Mouse (Mus musculus) heart, adult 8-10 months (tissue): ENCODE results near the gene Tmbim7. TPM values are rescaled to one million over a fixed set of nuclear protein-coding genes. Genes with fewer than 3 reads are reported as not detected.
"Not testable (repeated sequence)": the region's sequence is repeated elsewhere in the genome, so short reads cannot be mapped to it uniquely, and the experiment has no call there.

Experiments used
- DNase-seq: peaks from one replicate; pipeline ENCODE4 v3.0.0; 2022; ENCODE audit warnings: low spot score
- total RNA-seq, 4 experiments: library from RNA; stranded (reverse); gene quantifications; 2 replicates each; pipeline ENCODE4 v1.2.4; 2022

The Tmbim7 gene
- not detected for total RNA-seq

GRCm38 (mm10) chr5:3650881-3651280 is at the start of gene Tmbim7:
Gene Tmbim7 (plus strand): TSS chr5:3651181.
- DNase-seq: no peak

- no peak for DNase-seq
Measured at GRCm38 (mm10) chr5:3607114-3607513, 43.9 kb upstream of the Tmbim7 start.

- no peak for DNase-seq
Measured at GRCm38 (mm10) chr5:3609241-3609640, 41.7 kb upstream of the Tmbim7 start.

GRCm38 (mm10) chr5:3611835-3612234 is 39.1 kb upstream of the Tmbim7 start:
- not testable (repeated sequence) for DNase-seq

GRCm38 (mm10) chr5:3620486-3620885 is 30.5 kb upstream of the Tmbim7 start:
- DNase-seq: no peak

DNA sequence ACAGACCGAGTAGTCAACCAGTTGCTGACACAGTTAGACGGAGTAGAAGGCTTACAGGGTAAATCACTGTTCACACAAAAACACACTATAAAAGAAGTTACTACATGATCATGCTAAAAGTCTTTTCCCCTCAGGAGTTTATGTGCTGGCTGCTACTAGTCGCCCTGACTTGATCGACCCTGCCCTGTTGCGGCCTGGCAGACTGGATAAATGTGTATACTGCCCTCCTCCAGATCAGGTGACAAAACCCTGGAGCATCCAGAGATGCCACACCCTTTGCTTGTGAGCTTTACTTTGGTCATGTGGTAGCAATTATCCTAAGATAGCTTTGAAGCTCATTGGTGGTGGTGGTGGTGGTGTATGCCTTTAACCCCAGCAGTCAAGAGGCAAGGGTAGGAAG is 20.9 kb upstream of the Tmbim7 start:
- no peak for DNase-seq

- no peak for DNase-seq
Measured at GRCm38 (mm10) chr5:3631512-3632271, 19.3 kb upstream of the Tmbim7 start.

DNA sequence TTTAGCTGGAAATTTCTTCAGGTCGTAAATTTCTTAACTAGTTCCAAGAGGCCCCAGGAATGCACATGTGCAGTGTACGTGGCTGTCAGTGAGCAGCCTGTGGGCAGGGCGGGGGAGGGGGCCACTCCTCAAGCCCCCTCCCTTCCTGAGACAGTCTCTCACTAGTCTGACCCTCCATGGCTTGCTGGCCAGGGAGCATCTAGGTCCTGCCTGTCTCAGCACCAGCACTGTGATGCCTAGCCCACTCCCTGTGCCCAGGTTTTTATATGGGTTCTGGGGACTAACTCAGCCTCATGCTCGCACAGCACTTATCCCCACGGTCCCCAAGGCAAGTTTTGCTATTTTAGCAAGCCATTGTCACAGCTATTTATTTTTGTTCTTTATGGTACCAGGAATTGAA is 18.7 kb upstream of the Tmbim7 start:
- no peak for DNase-seq

DNA sequence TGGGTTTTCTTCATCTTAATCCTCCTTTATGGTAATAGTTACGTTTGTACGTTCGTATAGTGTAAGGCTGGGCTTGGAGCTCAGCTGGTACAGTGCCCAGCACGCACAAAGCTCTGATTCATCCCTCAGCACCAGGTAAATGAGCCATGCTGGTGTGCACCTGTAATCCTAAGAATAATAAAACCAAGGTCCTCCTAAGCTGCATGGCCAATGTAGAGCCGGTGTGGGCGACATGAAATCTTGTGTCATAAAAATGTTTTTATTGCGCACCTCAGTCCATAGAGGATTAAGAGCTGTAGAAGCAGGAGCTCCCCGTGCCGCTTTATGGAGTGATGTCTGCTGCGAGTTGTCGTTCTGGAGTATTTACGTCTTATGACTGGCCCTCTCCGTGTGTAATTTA is 17.7 kb upstream of the Tmbim7 start:
- DNase-seq: no peak

DNA sequence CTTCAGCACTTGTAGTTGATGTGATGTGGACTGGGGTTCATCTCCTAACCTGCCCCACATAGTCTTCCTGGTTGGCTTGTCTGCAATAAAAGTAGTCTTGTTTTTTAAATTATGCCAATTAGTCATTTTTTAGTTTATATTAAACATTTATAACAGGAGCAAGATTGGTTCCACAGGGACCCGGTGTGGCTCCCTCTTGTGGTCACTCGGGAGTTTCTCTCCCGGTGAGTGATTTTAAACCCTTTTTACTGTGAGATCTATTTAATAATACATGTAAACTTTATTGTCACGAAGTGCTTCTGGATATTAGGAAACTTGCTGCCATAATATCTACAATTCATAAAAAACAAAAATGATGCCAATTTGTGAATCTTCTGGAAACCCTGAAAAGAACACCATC is 17.0 kb upstream of the Tmbim7 start:
- DNase-seq: no peak

DNA sequence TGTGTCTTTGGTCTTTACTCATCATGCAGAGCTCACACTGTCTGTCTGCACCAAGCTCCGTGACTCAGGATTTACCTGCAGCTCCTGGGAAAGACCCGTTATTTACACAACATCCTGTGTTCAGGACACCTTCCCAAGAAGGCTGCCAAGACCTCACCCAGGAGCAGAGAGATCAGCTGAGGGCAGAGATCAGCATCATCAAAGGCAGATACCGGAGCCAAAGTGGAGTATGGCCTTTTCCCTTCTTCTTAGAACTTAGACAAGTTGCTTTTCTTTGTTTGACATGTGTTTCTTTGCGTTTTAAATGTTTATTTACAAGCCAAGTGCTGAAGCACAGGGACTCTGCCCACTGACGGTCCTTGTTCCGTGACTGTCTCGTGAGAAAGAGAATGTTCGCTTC is 15.7 kb upstream of the Tmbim7 start:
- DNase-seq: no peak

GRCm38 (mm10) chr5:3644621-3645020 is 6.4 kb upstream of the Tmbim7 start:
- no peak for DNase-seq

- no peak for DNase-seq
Measured at GRCm38 (mm10) chr5:3645326-3645725, 5.7 kb upstream of the Tmbim7 start.

GRCm38 (mm10) chr5:3646539-3646938 is 4.4 kb upstream of the Tmbim7 start:
- peak; percentile 6 for DNase-seq

DNA sequence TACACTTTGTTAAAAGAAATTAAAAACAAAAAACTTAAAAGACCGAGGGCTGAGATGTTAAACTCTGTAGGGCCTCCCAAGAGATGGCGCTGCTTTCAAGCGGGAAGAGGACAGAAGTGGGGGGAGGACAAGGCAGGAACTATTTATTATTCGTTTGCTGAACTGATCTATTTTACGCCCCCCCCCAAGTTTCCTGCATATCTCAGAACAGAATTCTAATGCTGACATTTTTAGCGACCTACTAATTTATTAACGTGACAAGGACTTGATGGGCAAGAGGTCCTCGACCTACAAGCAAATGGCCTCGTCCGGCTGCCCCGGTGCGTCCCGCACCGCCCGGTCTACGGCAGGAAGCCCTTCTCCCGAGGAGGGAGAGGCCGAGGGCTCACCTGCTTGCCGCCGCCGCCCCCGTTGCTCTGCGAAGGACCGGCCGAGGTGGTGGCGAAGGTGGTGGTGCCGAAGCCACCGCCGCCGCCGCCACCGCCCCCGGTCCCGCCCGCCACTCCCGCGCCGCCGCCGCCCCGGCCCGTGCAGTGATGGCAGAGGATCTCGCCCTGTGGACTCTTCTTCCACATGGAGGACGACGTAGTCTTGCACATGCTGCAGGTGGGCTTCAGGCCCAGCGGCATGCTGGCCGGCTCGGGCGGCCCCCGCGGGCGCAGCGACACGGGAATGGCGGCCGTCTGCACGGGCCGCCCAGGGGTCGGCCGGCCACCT is 3.8 kb upstream of the Tmbim7 start:
- peak; percentile 33 for DNase-seq

GRCm38 (mm10) chr5:3647708-3648121 is 3.3 kb upstream of the Tmbim7 start:
- peak; percentile 87 for DNase-seq

- DNase-seq: no peak
Measured at GRCm38 (mm10) chr5:3648206-3648848, 2.7 kb upstream of the Tmbim7 start.

- no peak for DNase-seq
Measured at GRCm38 (mm10) chr5:3648849-3649210, 2.2 kb upstream of the Tmbim7 start.

DNA sequence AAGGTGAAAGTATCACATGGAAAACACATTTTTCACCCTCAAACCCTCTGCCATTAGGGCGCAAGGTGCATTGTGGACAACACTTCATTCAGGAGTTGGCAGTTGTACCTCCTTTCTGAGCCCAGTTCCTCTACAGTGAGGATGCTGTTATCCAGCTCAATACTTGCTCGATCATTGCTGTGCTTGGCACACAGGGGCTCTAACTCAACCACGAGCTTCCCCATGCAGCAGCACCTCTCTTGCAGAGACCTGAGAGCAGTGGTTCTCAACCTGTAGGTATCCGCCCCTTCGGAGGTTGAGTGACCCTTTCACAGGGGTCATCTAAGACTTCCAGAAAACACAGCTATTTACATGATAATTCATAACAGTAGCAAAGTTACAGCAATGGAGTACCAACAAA is 640 bp downstream of the Tmbim7 start:
- no peak for DNase-seq

DNA sequence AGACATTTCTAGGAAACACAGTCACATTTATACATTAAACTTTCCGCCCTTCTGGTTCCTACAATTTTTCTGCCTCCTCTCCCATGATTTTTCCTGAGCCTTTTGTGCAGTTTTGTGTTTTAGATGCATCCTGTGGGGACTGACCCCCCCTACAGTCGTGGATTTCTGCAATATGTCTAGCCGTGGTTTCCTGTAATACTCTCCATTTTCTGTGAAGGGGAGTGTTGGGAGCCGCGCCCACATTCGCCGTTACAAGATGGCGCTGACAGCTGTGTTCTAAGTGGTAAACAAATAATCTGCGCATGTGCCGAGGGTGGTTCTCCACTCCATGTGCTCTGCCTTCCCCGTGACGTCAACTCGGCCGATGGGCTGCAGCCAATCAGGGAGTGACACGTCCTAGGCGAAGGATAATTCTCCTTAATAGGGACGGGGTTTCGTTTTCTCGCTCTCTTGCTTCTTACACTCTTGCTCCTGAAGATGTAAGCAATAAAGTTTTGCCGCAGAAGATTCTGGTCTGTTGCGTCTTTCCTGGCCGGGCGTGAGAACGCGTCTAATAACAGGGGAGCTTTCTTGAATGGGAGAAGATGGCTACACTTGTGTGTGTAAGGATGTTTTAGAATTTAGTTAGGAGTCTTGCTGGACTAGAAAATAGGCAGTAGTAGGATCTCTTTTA is 2.1 kb downstream of the Tmbim7 start:
- DNase-seq: not testable (repeated sequence)

DNA sequence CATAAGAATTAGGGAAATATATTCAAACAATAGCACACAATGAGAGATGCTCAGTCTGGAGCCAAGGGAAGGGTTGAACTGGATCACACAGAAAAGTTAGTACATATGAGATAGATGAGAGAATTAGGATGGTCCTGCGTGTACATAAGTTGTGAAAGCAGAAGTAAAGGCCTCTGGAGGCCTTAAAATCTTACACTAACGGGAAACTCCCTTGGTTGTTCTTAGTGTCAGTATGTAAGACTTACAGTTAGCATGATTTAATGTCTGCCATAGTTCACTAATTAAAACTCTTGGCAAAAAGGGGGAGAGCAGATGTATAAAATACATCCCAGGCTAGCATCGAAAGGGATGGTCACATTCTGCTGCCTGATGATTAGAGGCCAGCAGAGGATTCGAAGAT is 2.8 kb downstream of the Tmbim7 start:
- no peak for DNase-seq

- no peak for DNase-seq
Measured at GRCm38 (mm10) chr5:3657085-3657484, 6.1 kb downstream of the Tmbim7 start, which contains the start of gene Gatad1. Gene Gatad1 (minus strand): TSS chr5:3657185.
